Mouse (Mus musculus) thymus, adult 2 months (tissue): Measurements from ENCODE around the gene Cdc42bpg.
A peak's percentile ranks its signal among the peaks of the same experiment; 100 is the strongest.

Source experiments
- CTCF ChIP-seq: fragments of 200-500 bp; IDR thresholded peaks from 2 replicates; pipeline ENCODE4 v1.5.1; 2012; ENCODE audit warnings: mild to moderate bottlenecking, control low read depth, low read length, moderate library complexity, borderline replicate concordance; ENCODE audit not compliant: control insufficient read depth, poor library complexity, insufficient read depth; ENCODE audit errors: extremely low read depth
- POLR2A ChIP-seq: fragments of 200-500 bp; IDR thresholded peaks from 2 replicates; pipeline ENCODE4 v1.6.1; 2012; ENCODE audit warnings: mild to moderate bottlenecking, low read length, control low read depth, moderate library complexity; ENCODE audit not compliant: control insufficient read depth, poor library complexity, insufficient read depth; ENCODE audit errors: extremely low read depth

DNA sequence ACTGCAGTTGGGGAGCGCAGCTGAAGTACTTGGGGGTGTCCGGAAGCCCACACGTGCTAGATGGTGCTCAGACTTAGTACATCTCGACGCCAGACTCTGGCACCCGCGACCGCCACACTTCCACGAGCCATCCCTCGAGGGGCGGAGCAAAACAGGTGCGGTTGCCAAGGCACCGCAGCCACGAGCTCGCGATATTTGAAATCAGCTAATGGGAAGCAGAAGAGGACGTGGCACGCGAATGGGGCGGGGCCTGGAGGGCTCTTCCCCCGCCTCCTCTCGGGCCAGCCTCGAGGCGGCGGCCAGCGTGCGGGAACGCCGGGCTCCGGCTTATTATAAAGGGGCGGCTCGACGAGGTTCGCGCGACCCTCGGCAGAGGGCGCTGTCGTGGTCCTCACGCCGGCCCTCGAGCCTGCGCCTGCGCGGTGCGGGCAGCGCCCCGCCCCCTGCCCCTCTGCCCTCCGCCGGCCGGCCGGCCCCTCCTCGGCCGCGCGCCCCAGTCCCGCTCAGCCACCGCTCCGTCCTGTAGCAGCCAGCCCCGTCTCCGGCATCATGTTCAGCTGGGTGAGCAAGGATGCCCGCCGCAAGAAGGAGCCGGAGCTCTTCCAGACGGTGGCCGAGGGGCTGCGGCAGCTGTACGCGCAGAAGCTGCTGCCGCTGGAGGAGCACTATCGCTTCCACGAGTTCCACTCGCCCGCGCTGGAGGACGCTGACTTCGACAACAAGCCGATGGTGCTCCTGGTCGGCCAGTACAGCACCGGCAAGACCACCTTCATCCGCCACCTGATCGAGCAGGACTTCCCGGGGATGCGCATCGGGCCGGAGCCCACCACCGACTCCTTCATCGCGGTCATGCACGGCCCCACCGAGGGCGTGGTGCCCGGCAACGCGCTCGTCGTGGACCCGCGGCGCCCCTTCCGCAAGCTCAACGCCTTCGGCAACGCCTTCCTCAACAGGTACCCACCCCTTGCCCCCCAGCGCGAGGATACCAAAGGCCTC lies 29.5 kb upstream of the Cdc42bpg start, which contains the start of gene Ehd1:
- TF ChIP-seq POLR2A (0 out of 2 replicates have a peak, but pooled peaks have one; percentile 16), CTCF (peak; percentile 76; the same call in 1 of the 2 replicates)
